Mouse (Mus musculus): ENCODE data around the gene Bcap29.
A peak's percentile ranks its signal among the peaks of the same experiment; 100 is the strongest.

The Bcap29 gene

DNA sequence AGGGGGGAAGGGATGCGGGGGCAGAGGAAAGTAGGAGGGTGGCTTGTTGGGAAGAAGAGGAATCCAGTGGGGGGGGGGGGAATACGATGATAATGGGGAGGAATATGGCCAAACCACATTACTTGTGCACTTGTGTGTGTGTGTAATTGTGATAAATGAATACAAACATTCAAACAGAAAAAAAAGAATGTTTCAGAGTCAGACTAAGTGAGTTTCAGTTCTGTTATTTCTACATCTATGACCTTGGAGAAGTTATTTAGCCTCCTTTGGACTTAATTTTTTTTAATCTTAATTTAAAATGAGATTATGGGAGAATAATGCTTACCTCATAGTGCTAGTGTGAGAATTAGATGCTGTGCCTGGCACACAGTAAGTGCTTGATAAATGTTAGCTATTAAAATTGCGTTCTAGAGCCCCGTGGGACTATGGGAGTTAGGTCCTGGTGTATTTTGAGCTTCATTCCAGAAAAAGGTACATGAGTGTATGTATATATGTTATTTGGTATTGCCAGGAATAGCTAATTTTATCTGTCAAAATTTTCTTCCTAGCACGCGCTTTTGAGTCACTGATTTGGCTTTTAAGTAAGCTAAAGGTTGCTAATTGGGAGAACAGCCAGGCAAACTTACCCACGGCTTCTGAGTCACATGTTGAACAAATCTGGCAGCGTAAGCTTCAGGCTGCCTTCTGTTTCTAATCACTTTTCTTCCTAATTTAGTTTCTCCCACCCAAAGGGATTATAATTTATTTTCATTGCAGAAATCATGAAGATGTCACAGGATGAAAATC lies 55.6 kb downstream of the Bcap29 start:
- DNase-seq: no peak

DNA sequence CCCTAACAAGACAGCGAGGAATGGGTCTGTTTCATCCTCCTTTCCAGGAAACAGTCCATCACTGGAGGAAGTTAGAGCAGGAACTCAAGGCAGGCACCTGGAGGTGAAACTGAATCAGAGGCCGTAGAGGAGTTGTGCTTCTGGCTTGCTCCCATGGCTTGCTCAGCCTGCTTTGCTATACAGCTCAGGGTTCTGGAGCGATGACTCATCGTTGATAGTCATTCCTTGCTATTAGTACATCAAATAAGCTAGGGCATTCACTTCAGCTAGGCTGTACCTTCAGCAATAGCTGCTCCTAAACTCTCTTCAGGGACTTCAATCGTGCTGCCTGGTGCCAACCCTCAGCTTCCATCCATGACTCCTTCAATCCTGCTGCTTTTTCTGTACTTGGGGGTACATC lies 60.0 kb downstream of the Bcap29 start:
- DNase-seq: no peak

DNA sequence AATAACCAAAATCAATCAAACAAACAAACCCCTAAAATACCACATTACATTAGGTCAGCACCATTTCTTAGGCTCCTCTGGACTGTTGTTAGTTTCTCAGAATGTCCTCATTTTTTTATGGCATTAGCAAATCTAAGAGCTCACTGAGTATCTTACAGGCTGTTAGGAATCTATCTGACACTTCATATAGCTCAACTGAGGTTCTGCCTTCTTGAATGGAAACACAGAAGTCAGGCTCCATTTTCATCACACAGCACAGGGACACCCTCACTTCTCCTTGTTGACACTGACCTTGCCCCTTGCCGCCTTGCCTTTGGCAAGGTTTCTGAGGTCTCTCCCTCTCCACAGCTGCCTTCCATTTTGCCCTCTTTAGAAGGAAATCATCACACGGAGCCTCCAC lies 64.7 kb downstream of the Bcap29 start:
- DNase-seq: no peak

DNA sequence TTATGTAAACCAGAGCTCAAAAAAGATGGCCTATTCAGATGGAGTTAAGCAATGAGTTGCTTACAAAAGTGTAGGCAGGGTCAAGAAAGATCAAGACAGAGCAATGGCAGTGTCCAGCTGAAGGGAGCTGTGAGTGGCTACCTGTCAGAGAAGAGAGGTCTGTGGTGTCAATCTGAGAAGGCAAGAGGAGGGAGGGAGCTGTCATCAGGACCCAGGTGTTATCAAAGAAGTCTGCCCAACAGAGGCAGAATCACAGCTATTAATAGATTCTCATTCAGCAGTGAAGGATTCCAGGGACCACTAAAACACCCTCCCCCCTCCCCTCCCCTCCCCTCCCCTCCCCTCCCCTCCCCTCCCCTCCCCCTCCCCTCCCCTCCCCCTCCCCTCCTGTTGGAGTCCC lies 65.8 kb downstream of the Bcap29 start:
- no peak for DNase-seq

DNA sequence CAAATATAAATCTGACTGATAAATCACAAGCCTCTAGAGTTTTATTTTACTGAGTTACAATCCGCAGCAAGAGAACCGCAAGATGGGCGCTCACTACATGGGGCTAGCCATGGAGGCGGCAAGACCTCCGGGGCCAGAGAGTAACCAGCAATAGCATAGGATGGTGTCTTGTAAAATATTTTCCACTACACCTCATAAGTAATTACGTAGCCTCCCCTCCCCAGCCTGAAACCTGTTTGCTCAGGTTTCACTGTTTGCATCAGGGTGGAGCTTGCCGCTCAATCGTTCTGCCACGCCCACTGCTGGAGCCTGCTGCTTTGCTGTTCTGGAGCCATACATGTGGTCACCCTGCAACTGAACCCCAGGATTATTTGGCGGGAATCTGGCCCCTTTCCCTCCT lies 66.9 kb downstream of the Bcap29 start:
- peak; percentile 31 for DNase-seq

DNA sequence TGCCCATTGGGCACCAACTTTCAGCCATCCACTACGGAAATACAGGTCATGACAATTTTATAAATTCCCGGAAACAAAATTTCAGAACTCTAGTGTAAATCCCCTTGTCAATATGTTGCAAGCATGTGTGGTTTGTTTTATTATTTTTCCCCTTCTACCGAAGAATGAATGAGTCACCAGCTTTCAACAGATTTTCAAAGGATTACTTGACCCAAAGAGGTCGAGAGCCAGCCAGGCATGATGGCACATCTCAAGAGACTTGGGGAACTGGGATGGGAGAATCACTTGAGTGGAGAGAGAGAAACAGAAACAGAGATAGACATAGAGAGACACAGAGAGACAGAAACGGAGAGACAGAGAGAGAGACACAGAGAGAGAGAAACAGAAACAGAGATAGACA lies 73.7 kb downstream of the Bcap29 start:
- DNase-seq: no peak

DNA sequence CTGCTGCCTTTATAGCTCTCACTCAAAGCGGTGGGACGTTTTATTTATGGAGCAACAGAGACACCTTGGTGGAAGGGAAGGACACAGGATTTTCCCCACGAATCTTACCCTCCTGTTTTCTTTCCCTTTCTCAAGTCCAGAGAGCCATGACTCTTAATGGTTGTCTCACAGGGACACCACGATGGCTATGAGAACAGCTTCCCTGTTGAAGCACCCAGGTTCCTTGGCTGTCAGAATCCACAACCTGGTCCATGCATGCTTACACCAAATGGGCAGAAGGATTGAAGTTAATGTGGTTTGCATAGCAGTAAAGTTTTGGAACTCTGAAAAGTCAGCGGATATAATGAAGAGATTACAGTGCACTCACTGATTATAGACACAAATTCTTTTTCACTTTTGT lies 74.5 kb downstream of the Bcap29 start:
- DNase-seq: no peak

DNA sequence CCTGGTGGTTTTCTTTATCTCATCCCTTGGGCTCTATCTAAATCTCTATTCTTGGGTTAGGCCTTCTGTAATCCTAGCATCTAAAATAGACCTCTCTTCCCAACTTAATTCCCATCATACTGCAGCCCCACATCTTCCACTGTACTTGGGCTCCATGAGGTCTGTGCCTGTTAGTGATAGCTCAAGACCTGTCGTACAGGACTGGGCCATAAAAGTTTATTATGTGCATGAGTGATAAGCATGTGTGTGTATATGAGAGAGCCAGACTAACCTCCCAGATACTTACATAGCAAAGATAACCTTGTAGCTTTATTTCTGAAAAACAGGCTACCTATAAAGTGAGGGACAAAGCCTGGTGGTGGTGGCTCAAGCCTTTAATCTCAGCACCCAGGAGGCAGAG lies 80.1 kb downstream of the Bcap29 start:
- no peak for DNase-seq

DNA sequence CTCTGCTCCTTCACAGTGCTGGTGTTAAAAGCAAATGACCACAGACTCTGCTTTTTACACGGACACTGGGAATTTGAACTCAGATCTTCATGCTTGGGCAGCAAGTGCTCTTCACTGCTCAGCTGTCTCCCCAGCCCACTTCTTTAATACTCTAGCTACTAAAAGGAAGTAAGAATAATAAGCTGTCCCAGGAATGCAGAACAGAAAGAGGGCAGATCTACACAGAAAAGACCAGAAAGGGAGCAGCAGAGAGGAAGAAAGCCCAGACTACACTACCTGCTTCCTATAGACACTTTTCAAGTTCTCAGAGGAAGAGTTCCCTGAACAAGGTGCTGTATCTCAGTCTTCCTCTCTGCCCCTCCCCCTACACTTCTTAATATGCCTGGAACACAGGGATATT lies 83.2 kb downstream of the Bcap29 start:
- no peak for DNase-seq

DNA sequence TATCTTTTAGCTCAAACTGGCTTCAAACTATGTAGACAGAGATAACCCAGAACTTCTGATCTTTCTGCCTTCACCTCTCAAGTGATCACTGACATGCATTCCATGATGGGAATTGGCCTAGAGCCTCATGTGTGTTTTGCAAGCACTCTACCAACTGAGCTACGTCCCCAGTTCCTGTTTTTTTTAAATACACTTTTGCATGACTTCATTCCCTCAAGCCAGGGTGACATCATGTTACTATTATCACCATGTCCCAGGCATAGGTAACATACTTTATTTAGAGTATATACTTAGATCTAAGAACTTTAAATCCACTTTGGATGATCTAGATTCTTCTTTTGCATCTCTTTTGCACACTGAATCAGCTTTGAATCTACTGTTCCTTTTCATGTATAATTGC lies 88.4 kb downstream of the Bcap29 start:
- DNase-seq: no peak

DNA sequence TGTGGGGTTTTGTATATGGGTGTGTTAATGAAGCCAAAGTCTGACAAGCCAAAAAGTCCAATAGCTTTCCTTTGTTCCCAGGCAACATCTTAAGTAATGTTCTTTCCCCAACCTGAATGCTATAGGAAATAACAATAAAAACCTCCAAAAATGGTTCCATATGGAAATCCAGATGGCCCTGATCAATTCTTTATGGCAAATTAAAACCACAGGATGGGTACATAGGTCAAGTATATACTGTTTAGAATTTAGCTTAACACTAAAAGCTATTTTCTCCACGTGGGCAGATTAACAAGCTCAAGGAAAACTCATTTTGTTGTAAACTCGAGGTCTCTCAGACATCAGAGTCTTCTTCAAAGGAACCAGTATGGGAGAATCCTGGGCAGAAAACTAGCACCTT lies 89.2 kb downstream of the Bcap29 start:
- no peak for DNase-seq

DNA sequence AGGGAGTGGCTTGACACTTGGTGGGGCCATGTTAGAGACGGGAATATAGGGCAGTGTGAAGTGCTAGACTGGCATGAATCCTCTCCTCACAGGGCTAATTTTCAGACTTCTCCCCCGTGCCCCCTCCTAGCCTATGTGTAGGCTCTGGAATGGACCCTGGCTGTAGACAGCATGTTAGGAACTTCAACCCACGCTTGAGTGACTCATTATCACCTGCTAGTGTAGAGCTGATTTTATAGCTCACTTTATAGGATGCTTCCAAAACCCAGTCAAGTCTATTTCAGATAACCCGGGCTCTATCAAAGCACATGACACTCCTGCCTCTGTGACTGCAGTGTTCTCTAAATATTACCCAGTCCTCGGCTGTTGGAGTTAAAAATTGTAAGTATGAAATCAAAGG lies 92.9 kb downstream of the Bcap29 start:
- no peak for DNase-seq
